Comparison of ENCODE assay signal across 21 mouse cellular contexts in the genomic region with DNA sequence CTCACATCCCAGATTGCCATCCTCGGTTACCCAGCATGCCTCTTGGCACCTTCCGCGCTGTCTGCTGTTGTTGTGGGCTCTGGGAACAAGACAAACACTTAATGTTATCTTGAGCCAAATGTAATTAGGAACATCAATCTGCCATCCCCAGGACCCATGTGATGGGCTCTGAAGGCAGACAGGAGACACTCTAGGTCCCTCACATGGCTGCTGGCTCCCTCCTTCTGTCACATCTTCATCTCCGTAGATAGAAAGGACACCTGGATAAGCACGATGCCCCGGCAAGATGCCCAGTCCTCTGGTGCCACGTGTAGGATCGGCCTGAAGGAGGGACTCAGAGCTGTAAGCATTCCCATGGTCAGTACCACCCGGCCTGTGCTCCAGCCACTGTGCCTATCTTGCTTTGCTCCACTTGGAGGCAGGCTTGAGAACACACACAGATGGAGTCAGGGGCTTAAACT. TPM values are rescaled to one million over a fixed set of nuclear protein-coding genes. Genes with fewer than 3 reads are reported as not detected.
DNase-seq lines count a peak whose midpoint lies in the region; ATAC-seq and TF ChIP-seq lines count a peak whose summit lies in the region.
"Had no signal": no experiment of that assay in that cellular context is flagged by ENCODE, and none has a peak within 500 bp of the region (broad histone marks: within the 10 kb centered on the region; RNA-seq: fewer than 3 reads in every experiment).

No protein-coding gene starts in this region.

- H3K4me1 ChIP-seq in midbrain, postnatal 0 days (ENCODE audit: insufficient read depth, low read length) = peaks cover 14% of the 10 kb centered on the region
- H3K4me1 ChIP-seq in midbrain, embryonic 15.5 days = peaks cover 46% of the 10 kb centered on the region
- peaks cover 9% of the 10 kb centered on the region for H3K4me1 ChIP-seq in cortical plate, adult 2 months (ENCODE audit: control insufficient read depth, insufficient read depth, low read length)
- peaks cover 45% of the 10 kb centered on the region for H3K4me1 ChIP-seq in hindbrain, postnatal 0 days (ENCODE audit: insufficient read depth, low read length)

- H3K4me3 ChIP-seq in midbrain, postnatal 0 days (ENCODE audit: low read depth, low read length) = no peak overlapping the region
- H3K4me3 ChIP-seq in midbrain, embryonic 15.5 days = no peak overlapping the region
- no peak overlapping the region for H3K4me3 ChIP-seq in cortical plate, adult 2 months (ENCODE audit: insufficient read depth, low read length)
- no peak overlapping the region for H3K4me3 ChIP-seq in hindbrain, postnatal 0 days (ENCODE audit: low read length)
- H3K4me3 ChIP-seq: erythroblast, embryonic 14.5 days; heart, embryonic 10.5 days; neural tube, embryonic 12.5 days had no signal

- 93% methylated on average over 9 of the region's 9 CpGs for WGBS in midbrain, postnatal 0 days
- WGBS in midbrain, embryonic 15.5 days = 81% methylated on average over 9 of the region's 9 CpGs
- 51% methylated on average over 9 of the region's 9 CpGs for WGBS in hindbrain, postnatal 0 days

- H3K27me3 ChIP-seq in midbrain, postnatal 0 days (ENCODE audit: insufficient read depth, low read length) = no peaks in the 10 kb centered on the region
- H3K27me3 ChIP-seq in midbrain, embryonic 15.5 days (replicated peaks) = no peaks in the 10 kb centered on the region
- no peaks in the 10 kb centered on the region for H3K27me3 ChIP-seq in hindbrain, postnatal 0 days (ENCODE audit: insufficient read depth, low read length)
- H3K27me3 ChIP-seq: neural tube, embryonic 12.5 days had no signal

- no peak overlapping the region for H3K27ac ChIP-seq in midbrain, postnatal 0 days (ENCODE audit: low read depth, low read length)
- H3K27ac ChIP-seq in midbrain, embryonic 15.5 days = no peak overlapping the region
- 0 out of 2 replicates have a peak overlapping the region, but pooled peaks have one; percentile 8 for H3K27ac ChIP-seq in cortical plate, adult 2 months (ENCODE audit: insufficient read depth, low read length)
- peak overlapping the region; percentile 60; the same call in 1 of the 2 replicates for H3K27ac ChIP-seq in hindbrain, postnatal 0 days
- H3K27ac ChIP-seq: heart, embryonic 10.5 days; kidney, postnatal 0 days; neural tube, embryonic 12.5 days had no signal

- no peaks in the 10 kb centered on the region for H3K9me3 ChIP-seq in midbrain, postnatal 0 days (ENCODE audit: low read length)
- H3K9me3 ChIP-seq in midbrain, embryonic 15.5 days = no peaks in the 10 kb centered on the region
- no peaks in the 10 kb centered on the region for H3K9me3 ChIP-seq in hindbrain, postnatal 0 days (ENCODE audit: low read length)
- H3K9me3 ChIP-seq: heart, embryonic 10.5 days; neural tube, embryonic 12.5 days had no signal

- peak; percentile 42; the same call in 1 of the 2 replicates for TF ChIP-seq CTCF in midbrain, postnatal 0 days (IDR thresholded peaks at IDR 0.05)
- no peak for TF ChIP-seq CTCF in cortical plate, adult 2 months (IDR thresholded peaks at IDR 0.05; ENCODE audit: extremely low read depth, insufficient read depth, low read length)
- TF ChIP-seq CTCF in hindbrain, postnatal 0 days (IDR thresholded peaks at IDR 0.05; ENCODE audit: low read depth) = peak; percentile 56

- ATAC-seq in midbrain, postnatal 0 days (ENCODE audit: low FRiP score) = no peak
- ATAC-seq in midbrain, embryonic 15.5 days (replicated peaks) = no peak
- ATAC-seq in hindbrain, postnatal 0 days = no peak
- ATAC-seq: liver, postnatal 0 days had no signal

- TF ChIP-seq POLR2A in cortical plate, adult 2 months (IDR thresholded peaks at IDR 0.05; ENCODE audit: extremely low read depth, insufficient read depth, low read length) = no peak

- no peak overlapping the region for H3K9ac ChIP-seq in midbrain, postnatal 0 days (replicated peaks; ENCODE audit: low read length, poor library complexity, severe bottlenecking)
- H3K9ac ChIP-seq in midbrain, embryonic 15.5 days = no peak overlapping the region
- no peak overlapping the region for H3K9ac ChIP-seq in hindbrain, postnatal 0 days (replicated peaks; ENCODE audit: low read length)
- H3K9ac ChIP-seq: liver, postnatal 0 days; neural tube, embryonic 12.5 days had no signal

- H3K36me3 ChIP-seq in midbrain, postnatal 0 days (ENCODE audit: insufficient read depth, low read length) = no peaks in the 10 kb centered on the region
- H3K36me3 ChIP-seq in midbrain, embryonic 15.5 days (replicated peaks) = no peaks in the 10 kb centered on the region
- no peaks in the 10 kb centered on the region for H3K36me3 ChIP-seq in hindbrain, postnatal 0 days (ENCODE audit: insufficient read depth, low read length)
- H3K36me3 ChIP-seq: heart, embryonic 10.5 days; neural tube, embryonic 12.5 days had no signal

- DNase-seq in cerebellum, adult 18-20 months = peak; percentile 57 to 65
- no peak for DNase-seq in cerebellum, adult 9-10 months
- peak; percentile 54 for DNase-seq in midbrain, postnatal 0 days (ENCODE audit: low spot score)
- peak; percentile 64 for DNase-seq in hindbrain, postnatal 0 days (ENCODE audit: low spot score)
- no peak for DNase-seq in ovary, postnatal 36 days (ENCODE audit: low spot score)
- no peak for DNase-seq in heart, adult 18-20 months
- DNase-seq: adrenal gland, adult 2 months; gastrocnemius, postnatal 36 days; heart, postnatal 10 days; liver; liver, postnatal 0 days; lung, postnatal 14 days; right cerebral cortex, postnatal 4 days; thymus, adult 18-20 months had no signal

- H3K4me2 ChIP-seq in midbrain, postnatal 0 days (ENCODE audit: low read depth, low read length, poor library complexity, severe bottlenecking) = no peak overlapping the region
- H3K4me2 ChIP-seq in midbrain, embryonic 15.5 days = no peak overlapping the region
- H3K4me2 ChIP-seq in hindbrain, postnatal 0 days (ENCODE audit: low read depth, low read length) = no peak overlapping the region
- H3K4me2 ChIP-seq: neural tube, embryonic 12.5 days had no signal

RNA-seq across cellular contexts. Expression of a gene that starts 2.4 kb away (rescaled TPM):
- total RNA-seq in midbrain, postnatal 0 days (2014; rRNA removed) = 36.2 and 45.8 TPM in 2 replicates
- polyA plus RNA-seq in midbrain, postnatal 0 days (2015; fragmentation: Nextera tagmentation; extraction: Ambion mirVana) = 21.4 and 22.8 TPM in 2 replicates
- 34.7 and 35.1 TPM in 2 replicates for polyA plus RNA-seq in midbrain, embryonic 15.5 days (2015; fragmentation: Nextera tagmentation; extraction: Ambion mirVana)
- 130 and 131 TPM in 2 replicates for polyA plus RNA-seq in cortical plate, adult 2 months (2012; rRNA removed)
- 42.6 and 47.2 TPM in 2 replicates for total RNA-seq in hindbrain, postnatal 0 days (2014; rRNA removed)
- polyA plus RNA-seq in hindbrain, postnatal 0 days (2015; fragmentation: Nextera tagmentation; extraction: Ambion mirVana) = 24.7 and 25.0 TPM in 2 replicates
- 10 to 100 TPM; 13.3 to 13.8 TPM for total RNA-seq in heart, adult 18-20 months (2021)
- total RNA-seq: monocyte, adult 5-6 weeks had no signal
- polyA plus RNA-seq: erythroblast, embryonic 14.5 days had no signal

Comparison
In these comparisons a context has a peak if more than half of its experiments do, and no peak if none do; other contexts are left out.
1. DNase-seq: peak in cerebellum, adult 18-20 months (2 of 2), midbrain, postnatal 0 days (single experiment) and hindbrain, postnatal 0 days (single experiment); none in cerebellum, adult 9-10 months (single experiment), ovary, postnatal 36 days (single experiment) and heart, adult 18-20 months (0 of 2).
2. H3K27ac ChIP-seq: peak in cortical plate, adult 2 months (single experiment) and hindbrain, postnatal 0 days (single experiment); none in midbrain, postnatal 0 days (single experiment) and midbrain, embryonic 15.5 days (single experiment).